Mouse (Mus musculus) midbrain, embryonic 16.5 days (tissue): Measurements from ENCODE around the gene Gpr182. TPM values are rescaled to one million over a fixed set of nuclear protein-coding genes. Genes with fewer than 3 reads are reported as not detected.

Experiments
- ATAC-seq: fragments of 200-750 bp; cut with Nextera tagmentation; 2 replicates; pipeline ENCODE4 v1.8.0; 2017; ENCODE audit warnings: moderate TSS enrichment
- H3K27ac ChIP-seq: fragments of 300-500 bp; sonication (generic); 2 replicates; pipeline ENCODE4 v1.5.1; 2014; ENCODE audit warnings: mild to moderate bottlenecking, low read length, mixed read lengths
- H3K27me3 ChIP-seq: fragments of 300-500 bp; sonication (generic); 2 replicates; pipeline ENCODE4 v1.6.1; 2014; ENCODE audit warnings: low read depth, low read length, mixed read lengths; ENCODE audit not compliant: control insufficient read depth, insufficient read depth
- H3K36me3 ChIP-seq: fragments of 300-500 bp; sonication (generic); 2 replicates; pipeline ENCODE4 v1.6.1; 2014; ENCODE audit warnings: mild to moderate bottlenecking, low read length, moderate library complexity, mixed read lengths; ENCODE audit not compliant: control insufficient read depth, insufficient read depth
- H3K4me1 ChIP-seq: fragments of 300-500 bp; sonication (generic); 2 replicates; pipeline ENCODE4 v1.6.1; 2014; ENCODE audit warnings: mild to moderate bottlenecking, low read length, mixed read lengths; ENCODE audit not compliant: control insufficient read depth, insufficient read depth
- H3K4me2 ChIP-seq: fragments of 300-500 bp; sonication (generic); 2 replicates; pipeline ENCODE4 v1.6.1; 2014; ENCODE audit warnings: mild to moderate bottlenecking, low read length, mixed read lengths
- H3K4me3 ChIP-seq: fragments of 300-500 bp; sonication (generic); 2 replicates; pipeline ENCODE4 v1.5.1; 2014; ENCODE audit warnings: low read depth, mild to moderate bottlenecking, low read length, moderate library complexity, mixed read lengths
- H3K9ac ChIP-seq: fragments of 300-500 bp; sonication (generic); 2 replicates; pipeline ENCODE4 v1.6.1; 2014; ENCODE audit warnings: low read depth, low read length, mixed read lengths
- H3K9me3 ChIP-seq: fragments of 300-500 bp; sonication (generic); replicated peaks from 2 replicates; pipeline ENCODE4 v1.6.1; 2014; ENCODE audit warnings: mild to moderate bottlenecking, low read length, mixed read lengths; ENCODE audit not compliant: control insufficient read depth, poor library complexity, severe bottlenecking
- WGBS: fragments of 180-500 bp; shearing (Covaris S2); extraction: QIAGEN DNeasy Blood & Tissue Kit; methylation state at CpG from one replicate; pipeline ENCODE4 v1.1.7; 2014; 5-methylcytosine and 5-hydroxymethylcytosine counted together
- polyA plus RNA-seq: library from polyadenylated mRNA; unstranded; fragments of >200 nt; fragmentation: Nextera tagmentation; extraction: Ambion mirVana; gene quantifications from 2 replicates; pipeline ENCODE4 v1.2.1, GENCODE M21; 2015

Gpr182 gene
- polyA plus RNA-seq, 1 experiment from 2014 or later = 1.7 TPM

- Histone ChIP-seq H3K9ac (no peak overlapping the region), H3K36me3 (no peaks in the 10 kb centered on the region), H3K4me3 (no peak overlapping the region), H3K9me3 (no peaks in the 10 kb centered on the region), H3K27me3 (no peaks in the 10 kb centered on the region), H3K4me1 (no peaks in the 10 kb centered on the region), H3K4me2 (no peak overlapping the region), H3K27ac (no peak overlapping the region)
- no peak for ATAC-seq
- 84% methylated on average over 7 of the region's 7 CpGs for WGBS
Observed at GRCm38 (mm10) chr10:127707721-127708120, 43.8 kb downstream of the Gpr182 start.

DNA sequence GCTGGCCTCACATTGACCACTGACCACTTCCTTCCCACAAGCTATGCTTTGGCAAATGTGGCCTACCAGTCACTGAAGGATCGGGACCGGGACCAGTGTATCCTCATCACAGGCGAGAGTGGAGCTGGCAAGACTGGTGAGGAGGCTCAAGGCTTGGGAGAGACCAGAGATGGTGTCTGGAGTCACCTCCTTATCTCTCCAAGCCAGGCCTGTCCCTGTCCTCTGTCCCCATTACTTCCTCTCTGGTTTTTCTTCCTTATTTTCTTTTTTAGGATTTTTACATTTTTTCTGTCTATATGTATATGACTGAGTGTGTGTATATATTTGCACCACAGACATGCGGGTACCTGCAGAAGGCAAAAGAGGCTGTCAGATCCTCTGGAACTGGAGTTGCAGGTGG lies 45.7 kb downstream of the Gpr182 start:
- WGBS = 93% methylated on average over 4 of the region's 4 CpGs
- Histone ChIP-seq H3K27ac (no peak overlapping the region), H3K9me3 (no peaks in the 10 kb centered on the region), H3K36me3 (no peaks in the 10 kb centered on the region), H3K4me2 (no peak overlapping the region), H3K27me3 (no peaks in the 10 kb centered on the region), H3K4me1 (no peaks in the 10 kb centered on the region), H3K9ac (no peak overlapping the region), H3K4me3 (no peak overlapping the region)
- no peak for ATAC-seq

DNA sequence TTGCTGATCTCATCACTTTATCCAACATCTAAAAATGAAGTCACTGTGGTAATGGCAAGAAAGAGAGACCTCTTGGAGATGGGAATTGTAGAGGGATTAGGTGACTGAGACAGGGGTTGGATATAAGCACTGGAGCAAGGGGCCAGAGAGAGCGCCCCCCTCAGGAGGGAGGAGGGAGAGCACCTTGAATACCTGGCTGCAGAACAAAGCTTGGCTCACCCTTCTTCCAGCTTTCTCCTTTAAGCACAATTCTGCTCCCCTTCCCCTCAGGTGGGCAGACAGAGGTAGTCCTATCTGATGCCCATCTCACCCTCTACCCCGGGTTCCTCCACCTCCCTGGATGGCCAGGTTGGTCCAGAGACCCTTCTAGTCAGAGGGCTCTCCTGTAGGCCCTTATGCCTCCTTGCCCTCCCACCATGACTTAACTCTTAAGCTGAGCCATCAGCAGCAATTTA lies 46.7 kb downstream of the Gpr182 start, which contains the start of gene Myo1a:
TSS of gene Myo1a (plus strand) at position 405 of the 455 bp plus-strand sequence.
- no peak for ATAC-seq
- Histone ChIP-seq H3K36me3 (no peaks in the 10 kb centered on the region), H3K4me2 (no peak within 1 kb of the TSS), H3K9me3 (no peaks in the 10 kb centered on the region), H3K4me3 (no peak within 1 kb of the TSS), H3K4me1 (no peaks in the 10 kb centered on the region), H3K27ac (no peak within 1 kb of the TSS), H3K27me3 (no peaks in the 10 kb centered on the region), H3K9ac (no peak within 1 kb of the TSS)
- 81% methylated on average over 2 of the region's 2 CpGs for WGBS

DNA sequence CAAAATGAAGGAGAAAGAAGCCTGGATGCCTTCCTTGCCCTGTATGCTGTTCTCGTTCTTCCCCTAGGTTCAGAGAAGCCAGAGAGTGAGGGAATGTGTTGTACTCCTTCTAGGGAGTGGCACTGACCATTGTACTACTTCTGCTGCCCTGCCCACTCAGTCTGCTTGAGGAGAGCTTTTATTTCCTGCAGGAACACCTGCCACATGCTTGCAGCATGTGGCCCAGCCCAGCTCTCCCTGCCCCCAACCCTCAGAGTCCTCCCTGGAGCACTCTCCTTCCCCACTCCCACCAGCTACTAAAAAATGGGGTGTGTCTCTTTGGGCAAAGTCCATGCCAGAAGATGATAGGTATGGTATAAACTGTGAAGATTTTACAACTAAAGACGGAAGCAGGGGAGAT lies 47.2 kb downstream of the Gpr182 start:
- H3K9ac ChIP-seq = no peak overlapping the region
- no peaks in the 10 kb centered on the region for H3K36me3 ChIP-seq
- no peaks in the 10 kb centered on the region for H3K9me3 ChIP-seq
- no peak overlapping the region for H3K4me3 ChIP-seq
- no peak for ATAC-seq
- 73% methylated on average over 2 of the region's 2 CpGs for WGBS
- no peak overlapping the region for H3K4me2 ChIP-seq
- no peaks in the 10 kb centered on the region for H3K27me3 ChIP-seq
- no peaks in the 10 kb centered on the region for H3K4me1 ChIP-seq
- no peak overlapping the region for H3K27ac ChIP-seq

- no peak overlapping the region for H3K4me3 ChIP-seq
- no peaks in the 10 kb centered on the region for H3K9me3 ChIP-seq
- 55% methylated on average over 4 of the region's 4 CpGs for WGBS
- H3K36me3 ChIP-seq = no peaks in the 10 kb centered on the region
- no peaks in the 10 kb centered on the region for H3K27me3 ChIP-seq
- H3K4me2 ChIP-seq = no peak overlapping the region
- H3K4me1 ChIP-seq = no peaks in the 10 kb centered on the region
- no peak overlapping the region for H3K9ac ChIP-seq
- ATAC-seq = no peak
- H3K27ac ChIP-seq = no peak overlapping the region
Observed at GRCm38 (mm10) chr10:127703299-127703698, 48.2 kb downstream of the Gpr182 start.

DNA sequence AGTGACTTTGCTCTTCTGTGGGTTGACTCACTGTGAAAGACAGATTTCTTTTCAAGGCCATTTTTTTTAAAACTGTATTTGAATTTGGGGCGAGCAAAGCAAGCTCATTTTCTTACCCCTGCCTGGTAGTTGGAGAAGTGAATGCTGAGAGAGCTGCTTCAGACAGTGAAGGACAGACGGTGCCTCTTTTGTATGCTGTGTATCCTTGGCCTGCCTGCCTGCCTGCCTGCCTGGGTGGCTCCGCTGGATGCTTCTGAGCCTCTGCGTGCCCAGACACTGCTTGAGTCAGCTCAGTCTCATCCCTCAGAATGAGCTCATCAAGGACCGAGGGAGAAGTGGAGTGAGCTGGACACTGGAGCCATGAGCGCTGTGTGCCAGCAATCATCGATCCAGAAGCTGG lies 52.6 kb downstream of the Gpr182 start:
- H3K4me3 ChIP-seq = no peak overlapping the region
- ATAC-seq = no peak
- H3K36me3 ChIP-seq = 0 out of 2 replicates have a peak, but pooled peaks cover 3% of the 10 kb centered on the region
- H3K9me3 ChIP-seq = no peaks in the 10 kb centered on the region
- H3K4me1 ChIP-seq = no peaks in the 10 kb centered on the region
- no peak overlapping the region for H3K9ac ChIP-seq
- H3K27ac ChIP-seq = no peak overlapping the region
- 93% methylated on average over 7 of the region's 7 CpGs for WGBS
- H3K4me2 ChIP-seq = no peak overlapping the region
- no peaks in the 10 kb centered on the region for H3K27me3 ChIP-seq

Other genes with a start within 250 kb of the Gpr182 start
- 17.6 and 19.7 TPM in 2 replicates for gene Ndufa4l2, start 236.8 kb downstream of the Gpr182 start, polyA plus RNA-seq
- gene Shmt2, start 229.3 kb downstream of the Gpr182 start, polyA plus RNA-seq = 45.0 and 45.6 TPM in 2 replicates
- 62.1 and 66.7 TPM in 2 replicates for gene Nxph4, start 217.2 kb downstream of the Gpr182 start, polyA plus RNA-seq
- gene Lrp1, start 130.6 kb downstream of the Gpr182 start, polyA plus RNA-seq = 110 and 117 TPM in 2 replicates
- 4.4 and 5.4 TPM in 2 replicates for gene Stat6, start 108.7 kb downstream of the Gpr182 start, polyA plus RNA-seq
- gene Nemp1, start 84.8 kb downstream of the Gpr182 start, polyA plus RNA-seq = 3.2 TPM in 2 replicates
- 1.6 and 2.1 TPM in 2 replicates for gene Nab2, start 83.2 kb downstream of the Gpr182 start, polyA plus RNA-seq
- gene Myo1a, start 46.6 kb downstream of the Gpr182 start, polyA plus RNA-seq = 0.60 and 0.93 TPM in 2 replicates
- 0.34 and 1.2 TPM in 2 replicates for gene Tac2, start 27.3 kb downstream of the Gpr182 start, polyA plus RNA-seq
- gene Zbtb39, start 12.2 kb downstream of the Gpr182 start, polyA plus RNA-seq = 2.7 and 3.2 TPM in 2 replicates
- gene Rdh1, start 8.0 kb upstream of the Gpr182 start, polyA plus RNA-seq = not detected in 2 replicates
- 0.25 TPM in 1 of 2 replicates, not detected in the other for gene Rdh16f1, start 8.1 kb upstream of the Gpr182 start, polyA plus RNA-seq
- gene Rdh9, start 24.7 kb upstream of the Gpr182 start, polyA plus RNA-seq = 0.15 TPM in 1 of 2 replicates, not detected in the other
- not detected in 2 replicates for gene Rdh16, start 49.4 kb upstream of the Gpr182 start, polyA plus RNA-seq
- gene Rdh19, start 98.2 kb upstream of the Gpr182 start, polyA plus RNA-seq = not detected in 2 replicates
- not detected in 2 replicates for gene Rdh16f2, start 114.7 kb upstream of the Gpr182 start, polyA plus RNA-seq
- not detected in 2 replicates for gene Rdh7, start 137.1 kb upstream of the Gpr182 start, polyA plus RNA-seq
- gene Sdr9c7, start 146.8 kb upstream of the Gpr182 start, polyA plus RNA-seq = not detected in 2 replicates